Mouse (Mus musculus): ENCODE results near the gene Nodal.

DNA sequence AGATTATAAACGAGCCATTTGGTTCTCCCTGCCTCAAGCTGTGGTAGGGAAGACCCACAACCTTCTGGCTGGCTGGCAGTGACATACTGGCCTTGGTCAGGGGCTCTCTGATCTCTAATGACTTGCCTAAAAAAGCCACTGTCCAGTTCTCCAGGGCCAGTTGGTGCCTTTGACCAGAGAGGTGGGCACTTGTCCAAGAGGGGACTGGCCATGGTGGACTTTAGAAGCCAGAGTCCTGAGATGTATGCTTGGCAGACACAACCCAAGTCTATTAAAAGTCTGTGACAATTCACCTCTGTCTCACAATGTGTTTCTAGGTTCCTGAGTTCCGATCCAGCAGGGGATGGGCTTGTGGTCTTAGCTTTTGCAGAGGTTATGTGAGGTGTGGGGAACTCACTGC, 7.3 kb downstream of the Nodal start:
- TF ChIP-seq CTCF (IDR thresholded peaks at IDR 0.05; ENCODE audit: low read depth, low read length) (no peak), POLR2A (IDR thresholded peaks at IDR 0.05; ENCODE audit: extremely low read depth, insufficient read depth, low read length) (no peak)

All from liver, adult 2 months (tissue).